Mouse (Mus musculus): ENCODE data around the gene Psmd3.

DNA sequence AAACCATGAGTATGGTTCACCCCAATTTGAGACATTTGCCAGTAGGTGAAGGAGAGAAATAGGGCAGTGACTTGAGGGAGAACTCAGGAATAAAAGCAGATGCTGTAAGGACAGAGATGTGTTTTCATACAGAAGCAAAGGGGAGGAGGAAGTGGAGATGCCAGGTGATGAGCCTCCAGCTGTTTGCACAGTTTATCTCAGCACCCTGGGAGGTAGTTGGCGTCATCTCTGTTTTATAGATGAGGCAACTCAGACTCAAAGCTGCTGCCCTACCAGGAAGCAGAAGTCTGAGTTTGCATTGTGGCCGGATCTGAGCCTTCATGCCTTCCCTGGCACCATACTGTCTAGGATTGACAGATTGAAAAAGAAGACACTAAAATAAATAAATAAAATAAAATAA lies 13.4 kb upstream of the Psmd3 start:
- TF ChIP-seq GATA1 (IDR thresholded peaks at IDR 0.05; ENCODE audit: borderline replicate concordance, low read length), result no peak
- no peak for TF ChIP-seq FLI1 (IDR thresholded peaks at IDR 0.05; ENCODE audit: low read length)
